Mouse (Mus musculus) liver, embryonic 14.5 days (tissue): Measurements from ENCODE around the gene Ceacam3.

Source experiments
- CTCF ChIP-seq: IDR thresholded peaks from 2 replicates; pipeline ENCODE4 v1.5.1; 2016; ENCODE audit warnings: antibody characterized with exemption, low read depth, control low read depth
- EP300 ChIP-seq: IDR thresholded peaks from 2 replicates; pipeline ENCODE4 v1.6.1; 2016; ENCODE audit warnings: antibody characterized with exemption, low read depth

DNA sequence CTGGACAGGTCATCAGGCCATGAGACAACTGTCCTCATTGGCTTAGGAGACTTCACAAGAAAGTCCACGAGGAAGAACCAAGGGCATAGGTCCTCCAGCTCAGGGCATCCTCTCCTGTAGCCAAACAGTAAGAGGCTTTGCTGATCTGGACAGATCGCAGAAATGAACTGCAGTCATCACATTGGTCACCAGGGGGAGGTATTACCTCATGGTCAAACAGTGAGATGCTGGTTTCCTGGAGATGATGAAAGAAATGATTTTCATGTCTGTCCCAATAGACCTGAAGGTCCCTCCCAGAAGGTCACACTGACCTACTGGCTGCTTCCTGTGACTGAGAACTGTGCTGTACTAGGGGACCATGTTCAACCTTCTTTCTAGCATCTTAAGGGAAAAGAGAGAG, 5.6 kb downstream of the Ceacam3 start:
- TF ChIP-seq CTCF (peak; percentile 42), EP300 (no peak)
